Mouse (Mus musculus): ENCODE results near the gene Tmem198.
A peak's percentile ranks its signal among the peaks of the same experiment; 100 is the strongest.

Tmem198 gene

DNA sequence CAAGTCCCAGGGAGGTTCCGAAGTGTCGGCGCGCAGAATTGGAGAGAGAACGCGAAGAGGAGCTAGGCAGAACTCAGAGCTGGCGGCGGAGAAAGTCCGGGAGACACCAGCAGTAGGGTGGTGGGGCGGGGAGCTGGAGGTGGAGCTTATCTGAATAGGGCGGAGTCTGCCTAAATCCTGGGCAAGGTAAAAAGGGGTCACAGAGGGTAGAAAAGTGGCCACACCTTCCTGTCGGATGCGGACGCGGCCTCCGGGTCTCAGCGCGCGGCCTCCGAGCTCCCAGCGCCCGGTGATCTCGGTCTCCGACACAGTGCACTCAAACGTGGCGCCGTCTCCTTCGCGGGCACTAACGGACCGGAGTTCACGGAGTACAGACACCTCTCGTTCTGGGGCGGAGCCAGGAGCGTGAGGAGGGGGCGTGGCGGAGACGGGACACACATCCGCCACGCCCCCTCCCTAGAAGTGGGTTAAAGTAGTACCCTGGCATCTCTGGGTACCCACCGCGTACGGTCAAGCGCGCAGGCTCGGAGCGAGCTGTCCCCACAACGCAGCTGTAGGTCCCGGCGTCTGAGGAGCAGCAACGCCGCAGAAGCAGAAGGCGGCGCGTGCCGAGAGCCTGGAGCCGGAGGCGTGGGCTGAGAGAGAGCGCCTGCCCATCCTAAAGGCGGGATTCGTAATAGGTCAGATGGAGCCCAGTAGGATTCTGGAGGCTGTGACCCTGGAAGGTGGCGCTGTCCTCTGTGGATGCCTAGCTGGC is 8.3 kb downstream of the Tmem198 start:
- peak; percentile 70 to 74 for DNase-seq (ENCODE audit: low spot score in 2 of 2)

DNA sequence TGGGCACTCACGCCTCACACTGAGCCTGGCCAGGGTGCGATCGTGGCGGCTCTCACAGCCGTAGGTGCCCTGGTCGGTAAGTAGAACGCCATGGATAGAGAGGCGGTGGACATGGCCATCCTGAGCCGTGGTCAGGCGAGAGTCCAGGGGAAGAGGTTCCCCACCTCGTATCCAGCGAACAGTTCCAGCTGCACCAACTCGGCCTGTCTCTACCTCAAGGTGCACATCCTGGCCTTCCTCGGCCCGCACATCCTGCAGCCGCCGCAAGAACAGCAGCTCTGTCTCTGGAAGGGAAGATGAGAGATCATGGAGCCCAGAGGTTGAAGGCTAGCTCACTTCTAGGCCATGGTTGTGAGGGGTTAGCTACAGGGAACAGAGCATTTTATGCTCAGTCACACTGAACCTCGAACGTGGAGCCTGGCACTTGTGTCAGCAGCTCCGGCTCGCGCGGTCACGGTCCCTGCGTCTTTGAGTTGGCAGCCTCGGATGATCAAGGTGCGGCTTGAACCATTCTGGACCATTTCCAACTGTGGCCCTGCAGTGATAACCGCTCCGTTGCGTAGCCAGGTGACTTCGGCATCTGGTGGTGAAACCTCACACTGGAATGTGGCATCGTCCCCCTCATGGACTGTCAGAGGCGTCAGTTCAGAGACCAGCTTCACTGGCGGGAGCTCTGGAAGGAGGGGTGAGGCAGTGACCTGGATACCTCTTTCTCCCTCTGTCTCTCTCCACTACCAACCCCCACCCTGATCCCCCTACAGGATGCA is 11.6 kb downstream of the Tmem198 start:
- DNase-seq (ENCODE audit: low spot score in 2 of 2) = no peak

DNA sequence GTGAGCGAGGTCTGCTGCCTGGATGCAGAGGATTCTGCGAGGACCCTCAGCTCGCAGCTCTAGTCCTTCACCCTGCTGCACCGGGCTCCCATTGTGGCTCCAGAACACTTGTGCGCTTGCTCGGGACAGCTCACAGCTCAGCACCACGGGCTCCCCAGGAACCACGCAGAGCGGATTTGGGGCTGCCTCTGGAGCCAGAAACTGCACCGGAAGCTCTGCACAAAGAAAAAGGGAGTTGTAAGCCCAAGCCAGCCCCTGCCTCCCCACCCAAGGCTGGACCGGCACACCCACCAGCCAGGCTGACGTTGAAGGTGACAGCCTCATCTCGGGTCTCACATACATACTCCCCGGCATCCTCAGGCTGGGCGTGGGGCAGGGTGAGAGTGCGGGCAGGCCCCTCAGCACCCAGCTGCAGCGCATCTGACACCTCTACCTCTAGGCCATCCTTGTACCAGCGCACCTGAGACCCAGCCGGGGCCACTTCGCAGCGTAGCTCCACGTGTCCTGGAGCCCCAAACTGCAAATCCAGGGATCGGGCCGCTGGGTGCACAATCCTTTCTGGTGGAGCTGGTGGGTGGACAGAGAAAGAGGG is 13.3 kb downstream of the Tmem198 start:
- DNase-seq (ENCODE audit: low spot score in 2 of 2) = no peak

DNA sequence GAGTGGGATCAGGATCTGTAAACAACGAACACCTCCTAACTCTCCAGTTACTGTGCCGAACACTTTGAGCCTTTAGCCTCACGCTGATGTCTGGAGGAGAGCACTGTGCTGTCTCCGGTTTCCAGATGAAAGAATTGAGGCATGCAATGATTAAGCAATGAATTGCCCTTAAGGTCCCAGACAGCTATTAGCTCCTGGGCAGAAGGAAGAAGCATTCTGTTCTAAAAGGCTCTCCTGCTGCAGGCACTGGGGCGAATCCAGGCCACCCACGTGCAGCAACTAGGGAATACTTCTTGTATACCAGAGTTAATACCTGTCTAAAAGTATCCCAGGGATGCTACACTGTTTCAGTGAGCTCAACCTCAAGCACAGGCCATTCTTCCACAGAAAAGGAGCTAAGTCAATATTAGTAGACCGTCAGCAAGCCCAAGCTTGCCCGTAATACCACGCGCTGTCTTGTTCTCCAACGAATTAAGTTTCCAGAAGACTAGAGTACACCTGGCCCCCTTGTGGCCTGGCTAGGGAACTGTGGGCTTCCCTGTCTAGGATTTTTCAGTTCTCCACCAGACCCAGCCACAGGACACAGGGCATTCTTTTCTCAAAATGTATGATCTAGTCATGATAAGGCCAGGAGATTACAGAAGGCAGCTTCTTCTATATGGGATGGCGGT is 15.7 kb downstream of the Tmem198 start:
- peak in 1 of 2 experiments; percentile 54 for DNase-seq (ENCODE audit: low spot score in 2 of 2)

DNA sequence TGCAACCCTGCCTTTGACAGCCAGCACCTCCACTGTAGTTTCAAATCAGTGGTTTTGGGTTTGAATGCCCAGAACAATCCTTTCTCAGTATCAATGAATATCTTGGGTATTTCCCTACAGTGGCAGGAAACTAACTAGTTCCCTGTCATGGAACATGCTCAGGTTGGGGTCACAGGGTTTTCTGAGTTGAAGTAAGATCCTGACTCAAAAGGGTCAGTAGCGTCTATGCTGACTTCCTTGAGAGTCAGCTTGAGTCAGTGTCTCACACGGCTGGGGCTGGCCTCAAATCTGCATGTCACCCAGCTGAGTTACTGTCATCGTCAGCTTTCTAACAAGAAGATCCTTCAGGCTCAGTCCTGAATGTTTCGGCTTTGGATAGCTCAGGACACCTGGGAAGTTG is 19.6 kb downstream of the Tmem198 start:
- no peak for DNase-seq (ENCODE audit: low spot score in 2 of 2)

DNA sequence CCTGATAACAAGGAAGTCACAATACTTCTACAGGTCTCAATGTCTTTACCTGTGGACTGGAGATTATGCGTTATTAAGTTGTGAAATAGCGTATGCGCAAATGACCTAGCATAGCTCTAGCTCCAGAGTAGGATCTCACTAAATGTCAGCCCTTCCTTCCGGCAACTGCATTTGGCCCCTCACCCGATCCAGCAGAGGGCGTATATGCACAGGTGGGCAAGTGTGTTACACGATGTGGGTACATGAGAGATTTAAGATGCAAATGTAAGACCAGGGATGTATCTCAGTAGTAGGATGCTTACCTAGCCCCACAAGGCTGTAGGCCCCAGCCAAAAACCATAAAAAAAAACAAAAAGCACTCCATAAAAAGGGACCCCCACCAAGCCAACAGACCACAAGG is 20.1 kb downstream of the Tmem198 start:
- DNase-seq (ENCODE audit: low spot score in 2 of 2) = no peak

DNA sequence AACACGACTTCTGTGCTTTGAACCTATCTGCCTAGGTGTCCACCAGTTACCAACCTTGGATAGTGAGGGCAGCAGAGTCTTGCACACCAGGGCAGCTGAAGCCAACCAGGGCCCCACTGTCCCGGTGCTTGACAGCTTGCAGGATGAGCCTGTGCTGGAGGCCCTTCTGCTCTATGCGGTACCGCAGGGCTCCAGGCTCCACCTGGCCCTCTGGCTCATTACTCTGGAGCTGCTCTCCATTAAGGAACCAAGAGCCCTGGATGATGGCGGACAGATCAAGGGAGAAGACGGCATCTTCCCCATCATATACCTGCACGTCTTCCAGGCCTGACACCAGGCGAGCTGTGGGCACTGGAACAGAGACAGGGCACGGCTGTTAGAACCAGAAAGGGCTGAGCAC is 22.6 kb downstream of the Tmem198 start:
- no peak for DNase-seq (ENCODE audit: low spot score in 2 of 2)

DNA sequence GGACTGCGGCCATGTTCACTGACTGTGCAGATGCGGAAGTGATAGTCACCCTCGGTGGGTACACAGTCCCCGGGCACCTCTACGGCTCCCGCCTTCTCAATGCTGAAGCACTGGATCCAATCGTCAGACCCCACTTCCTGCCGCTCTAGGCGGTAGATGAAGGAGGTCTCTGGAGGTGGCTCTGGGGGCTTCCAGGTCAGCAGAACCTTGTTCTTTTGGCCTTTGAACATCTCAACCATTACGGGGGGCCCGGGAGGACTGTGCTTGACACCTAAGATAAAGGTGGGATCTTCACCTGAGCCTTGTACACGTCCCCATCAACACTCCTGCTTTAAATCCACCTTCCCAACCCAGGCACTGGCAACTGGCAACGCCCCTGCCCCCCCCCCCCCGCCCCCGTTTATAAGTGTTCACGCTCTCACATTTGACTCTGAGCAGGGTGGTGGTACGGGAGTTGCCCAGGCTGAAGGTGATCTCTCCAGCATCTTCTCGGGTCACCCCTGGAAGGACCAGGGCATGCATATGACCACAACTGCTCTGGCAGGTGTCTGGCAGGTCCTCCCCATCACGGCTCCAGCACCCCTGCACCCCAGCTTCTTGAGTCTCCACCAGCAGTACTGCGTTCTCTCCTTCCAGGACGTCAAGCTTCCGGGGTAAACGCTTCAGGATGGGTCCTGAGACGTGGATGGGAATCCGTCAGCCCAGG is 23.8 kb downstream of the Tmem198 start:
- no peak for DNase-seq (ENCODE audit: low spot score in 2 of 2)

DNA sequence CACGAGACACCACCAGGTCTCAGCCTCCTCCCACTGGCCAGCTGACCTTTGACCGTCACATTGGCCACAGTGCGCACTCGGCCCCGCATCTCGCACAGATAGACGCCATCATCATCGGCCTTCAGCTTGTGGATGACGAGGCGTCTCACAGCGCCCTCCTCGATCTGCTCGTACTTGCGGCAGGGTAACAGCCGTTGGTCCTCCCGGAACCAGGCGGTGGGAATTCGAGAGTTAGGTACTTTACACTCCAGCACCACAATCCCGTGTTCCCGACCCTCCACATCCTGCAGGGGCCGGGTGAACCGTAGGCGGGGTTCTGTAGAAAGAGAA is 24.3 kb downstream of the Tmem198 start:
- no peak for DNase-seq (ENCODE audit: low spot score in 2 of 2)

DNA sequence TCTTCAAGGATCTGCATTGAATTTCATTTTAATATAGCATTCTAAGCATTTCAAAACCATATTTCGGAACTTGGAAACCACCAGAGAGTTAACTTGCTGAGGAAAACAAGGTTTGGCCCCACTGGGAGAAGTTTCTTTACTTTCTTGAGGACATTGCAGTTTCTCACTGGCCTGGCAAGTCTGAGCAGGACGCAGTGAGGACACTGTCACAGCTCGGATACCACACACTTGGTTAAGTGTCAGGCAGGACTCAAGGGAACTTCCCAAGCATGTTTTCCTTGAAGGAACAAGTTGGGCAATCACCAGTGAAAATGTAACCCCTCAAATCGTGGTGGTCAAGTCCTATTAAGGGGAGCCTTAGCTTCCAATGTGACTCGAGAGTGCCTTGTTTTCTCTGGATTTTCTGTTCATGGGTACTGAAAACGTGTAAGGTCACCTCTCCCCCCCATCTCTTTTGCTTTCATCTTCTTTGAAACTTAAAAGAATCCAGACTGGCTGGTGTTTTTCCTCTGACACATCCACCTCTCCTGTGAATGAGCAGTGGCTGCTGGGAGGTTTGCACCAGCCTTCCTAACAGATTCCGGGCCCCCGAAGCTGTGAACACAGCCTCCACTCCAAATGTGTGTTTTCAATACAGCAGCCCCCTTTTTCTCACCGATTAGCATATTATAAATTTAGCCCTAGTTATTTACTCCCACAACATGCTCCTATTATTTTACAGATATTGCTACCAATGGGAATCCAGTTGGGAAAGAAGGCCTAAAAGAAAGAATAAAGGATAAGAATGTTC is 25.1 kb downstream of the Tmem198 start:
- peak; percentile 60 to 70 for DNase-seq (ENCODE audit: low spot score in 2 of 2)

DNA sequence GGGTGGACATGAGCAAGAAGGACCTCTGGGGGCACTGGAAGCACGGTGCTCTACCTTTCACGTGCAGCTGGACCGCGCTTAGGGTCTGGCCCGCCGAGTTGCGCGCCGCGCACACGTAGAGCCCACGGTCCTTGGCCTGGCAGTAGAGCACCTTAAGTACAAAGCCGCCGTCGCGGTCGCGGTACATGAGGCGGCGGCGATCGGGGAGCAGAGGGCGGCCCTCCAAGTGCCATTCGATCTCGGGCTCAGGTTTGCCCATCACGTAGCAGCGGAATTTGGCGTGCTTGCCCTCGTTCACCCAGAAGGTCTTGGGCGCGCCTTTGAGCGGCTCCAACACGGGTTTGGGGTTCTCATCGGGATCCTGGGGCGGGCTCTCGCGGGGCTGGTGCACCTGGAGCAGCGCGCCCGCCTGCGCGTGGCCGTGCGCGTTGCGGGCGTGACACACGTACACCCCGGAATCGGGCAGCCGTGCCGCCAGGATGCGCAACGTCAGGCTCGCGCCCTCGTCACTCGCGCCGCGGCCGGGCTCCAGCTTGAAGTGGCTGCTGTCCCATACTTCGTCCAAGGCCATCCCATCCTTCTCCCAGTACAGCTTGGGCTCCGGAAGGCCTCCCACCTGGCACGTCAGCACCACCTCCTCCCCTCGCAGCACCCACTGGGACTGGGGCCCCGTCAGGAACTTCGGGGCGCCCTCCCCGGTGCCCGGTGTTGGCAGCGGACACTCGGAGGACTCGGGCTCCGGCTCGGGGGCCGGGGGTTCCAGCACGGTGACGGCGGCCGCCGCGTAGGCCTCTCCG is 26.0 kb downstream of the Tmem198 start:
- DNase-seq (ENCODE audit: low spot score in 2 of 2) = peak; percentile 82 to 87

DNA sequence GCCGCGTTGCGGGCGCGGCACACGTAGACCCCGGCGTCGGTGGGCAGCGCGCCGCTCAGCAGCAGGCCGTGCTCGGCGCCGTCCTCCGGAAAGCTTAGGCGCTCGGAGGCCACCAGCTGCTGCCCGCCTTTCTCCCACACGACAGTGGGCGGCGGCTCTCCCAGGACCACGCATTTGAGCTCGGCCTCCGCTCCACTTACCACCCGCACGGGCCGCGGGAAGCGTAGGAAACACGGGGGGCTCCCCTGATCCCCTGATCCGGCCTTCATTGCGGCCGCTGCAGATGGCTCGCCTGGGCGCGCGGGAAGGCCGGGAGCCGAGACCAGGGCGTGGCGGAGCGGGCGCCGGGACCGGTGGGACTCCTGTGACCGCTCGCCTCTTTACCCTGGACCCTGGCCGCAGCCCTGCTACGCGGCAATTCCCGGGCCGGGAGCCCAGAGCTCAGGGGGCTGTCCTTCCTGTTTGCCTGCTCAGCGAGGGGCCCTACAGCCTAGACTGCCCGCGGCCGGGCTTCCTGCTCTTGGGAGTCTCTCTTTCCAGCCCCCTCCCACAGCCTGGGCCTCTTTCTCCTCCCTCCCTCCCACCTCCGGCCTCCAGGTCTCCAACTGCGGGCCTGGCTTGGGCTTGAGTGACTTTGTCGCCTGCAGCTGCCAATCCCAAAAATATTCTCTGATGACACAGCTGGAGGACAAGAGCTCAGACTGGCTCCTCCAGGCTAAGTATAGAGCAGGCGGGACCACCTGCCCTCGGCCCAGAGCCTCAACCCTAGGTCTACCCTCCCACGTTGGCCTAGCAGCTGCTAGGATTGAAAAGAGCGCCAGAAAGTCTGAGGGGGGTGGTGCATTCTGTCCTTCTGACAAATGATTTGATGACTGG is 26.9 kb downstream of the Tmem198 start, which contains the start of gene Obsl1:
Obsl1 (minus strand) TSS at position 497 of the 876 bp plus-strand sequence.
- peak in 1 of 2 experiments; percentile 40 for DNase-seq (ENCODE audit: low spot score in 2 of 2)

DNA sequence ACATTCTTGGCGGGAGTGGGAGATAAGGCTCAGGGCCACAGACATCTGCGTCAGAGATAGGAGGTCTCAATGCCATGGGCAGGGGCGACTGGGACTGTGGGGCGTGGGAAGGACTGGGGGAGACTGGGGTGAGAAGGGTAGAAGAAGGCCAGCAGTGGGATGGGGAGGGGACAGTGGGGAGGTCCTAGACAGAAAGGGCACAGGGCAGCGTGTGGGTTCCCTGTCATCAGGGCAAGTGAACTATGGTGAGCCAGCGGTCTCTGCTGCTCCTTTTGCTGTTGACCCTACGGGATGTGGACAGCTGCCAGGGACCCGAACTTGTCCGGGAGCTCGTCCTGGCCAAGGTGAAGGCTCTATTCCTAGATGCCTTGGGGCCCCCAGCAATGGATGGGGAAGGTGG is 27.7 kb downstream of the Tmem198 start, which contains the start of gene Inha:
Inha (plus strand) TSS at position 72 of the 400 bp plus-strand sequence.
- no peak for DNase-seq (ENCODE audit: low spot score in 2 of 2)

DNA sequence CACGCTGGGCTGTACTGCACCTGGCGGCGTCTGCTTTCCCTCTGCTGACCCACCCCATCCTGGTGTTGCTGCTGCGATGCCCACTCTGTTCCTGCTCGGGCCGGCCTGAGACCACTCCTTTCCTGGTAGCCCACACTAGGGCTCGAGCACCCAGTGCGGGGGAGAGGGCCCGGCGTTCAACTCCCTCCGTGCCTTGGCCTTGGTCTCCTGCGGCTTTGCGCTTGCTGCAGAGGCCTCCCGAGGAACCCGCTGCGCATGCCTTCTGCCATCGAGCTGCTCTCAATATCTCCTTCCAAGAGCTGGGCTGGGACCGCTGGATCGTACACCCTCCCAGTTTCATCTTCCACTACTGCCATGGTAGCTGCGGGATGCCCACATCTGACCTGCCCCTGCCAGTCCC is 30.3 kb downstream of the Tmem198 start:
- no peak for DNase-seq (ENCODE audit: low spot score in 2 of 2)

DNA sequence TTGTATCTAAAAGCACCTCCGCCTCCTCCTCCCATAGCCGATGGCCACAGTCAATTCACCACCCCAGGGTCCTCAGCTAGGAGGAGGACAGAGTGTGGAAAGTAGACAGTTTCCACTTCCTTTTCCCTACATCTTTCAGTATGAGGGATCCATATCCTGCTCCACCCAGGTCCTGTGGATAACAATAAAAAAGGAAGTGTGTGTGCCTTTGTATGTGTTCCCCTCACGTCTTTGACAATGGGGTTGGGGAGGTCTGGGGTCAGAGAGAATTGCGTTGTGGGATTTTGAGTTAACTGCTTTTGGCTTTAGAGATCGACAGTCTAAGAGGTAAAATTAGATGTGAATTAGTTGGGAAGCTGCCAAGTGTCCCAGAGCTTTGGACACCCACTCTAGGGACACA is 30.8 kb downstream of the Tmem198 start:
- no peak for DNase-seq (ENCODE audit: low spot score in 2 of 2)

DNA sequence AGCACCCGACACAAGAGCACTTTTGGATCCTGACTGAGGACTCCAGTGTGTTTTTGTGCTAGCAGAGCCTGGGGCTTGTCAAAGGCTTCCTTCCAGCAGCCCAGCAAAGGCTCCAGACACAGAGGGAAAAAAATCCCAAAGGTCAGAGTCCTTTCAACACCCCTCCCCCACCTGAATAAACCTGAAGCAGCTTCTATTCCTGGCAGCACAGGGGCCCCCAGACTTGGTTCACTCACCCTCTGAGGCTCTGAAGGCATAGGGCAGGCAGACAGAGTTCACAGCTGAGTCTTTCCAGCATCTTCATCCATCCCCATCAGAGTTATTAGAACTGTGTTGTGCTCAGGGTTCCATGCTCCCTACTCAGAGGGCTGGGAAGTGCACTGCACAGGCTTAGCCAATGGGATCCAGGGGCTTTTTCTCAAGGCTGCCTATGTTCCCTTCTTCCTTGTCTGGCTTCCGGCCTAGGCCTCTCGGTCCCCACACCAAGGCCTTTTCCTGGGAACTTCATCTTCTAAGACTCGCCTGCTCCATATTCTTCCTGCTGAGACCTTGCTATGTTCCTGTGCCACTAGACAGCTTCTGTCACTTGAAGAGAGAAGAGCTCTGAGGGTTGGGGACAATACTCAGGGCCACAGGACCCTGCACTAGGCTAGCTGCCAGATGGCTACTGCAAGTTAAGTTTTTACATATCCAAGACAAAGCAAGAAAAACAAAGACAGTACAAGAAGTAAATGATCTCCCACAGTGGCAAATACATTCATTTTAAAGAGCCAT is 32.3 kb downstream of the Tmem198 start:
- DNase-seq (ENCODE audit: low spot score in 2 of 2) = no peak

DNA sequence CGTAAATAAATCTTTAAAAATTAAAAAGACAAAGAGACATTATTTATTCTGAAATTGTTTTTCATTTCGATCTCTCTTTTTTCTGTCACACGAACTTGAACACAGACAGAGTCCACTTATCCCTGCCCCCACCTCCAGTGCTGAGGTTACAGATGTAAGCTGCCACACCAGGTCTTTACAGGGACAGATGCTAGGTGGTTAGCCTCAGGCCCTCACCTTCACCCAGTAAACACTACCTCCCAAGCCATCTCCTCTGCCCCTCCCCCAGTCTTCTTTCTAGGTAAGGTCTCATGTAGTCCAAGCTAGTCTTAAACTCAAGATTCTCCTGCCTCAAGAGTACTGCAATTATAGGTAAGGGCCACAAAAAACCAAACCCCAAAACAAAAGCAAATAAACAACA is 33.2 kb downstream of the Tmem198 start:
- no peak for DNase-seq (ENCODE audit: low spot score in 2 of 2)

DNA sequence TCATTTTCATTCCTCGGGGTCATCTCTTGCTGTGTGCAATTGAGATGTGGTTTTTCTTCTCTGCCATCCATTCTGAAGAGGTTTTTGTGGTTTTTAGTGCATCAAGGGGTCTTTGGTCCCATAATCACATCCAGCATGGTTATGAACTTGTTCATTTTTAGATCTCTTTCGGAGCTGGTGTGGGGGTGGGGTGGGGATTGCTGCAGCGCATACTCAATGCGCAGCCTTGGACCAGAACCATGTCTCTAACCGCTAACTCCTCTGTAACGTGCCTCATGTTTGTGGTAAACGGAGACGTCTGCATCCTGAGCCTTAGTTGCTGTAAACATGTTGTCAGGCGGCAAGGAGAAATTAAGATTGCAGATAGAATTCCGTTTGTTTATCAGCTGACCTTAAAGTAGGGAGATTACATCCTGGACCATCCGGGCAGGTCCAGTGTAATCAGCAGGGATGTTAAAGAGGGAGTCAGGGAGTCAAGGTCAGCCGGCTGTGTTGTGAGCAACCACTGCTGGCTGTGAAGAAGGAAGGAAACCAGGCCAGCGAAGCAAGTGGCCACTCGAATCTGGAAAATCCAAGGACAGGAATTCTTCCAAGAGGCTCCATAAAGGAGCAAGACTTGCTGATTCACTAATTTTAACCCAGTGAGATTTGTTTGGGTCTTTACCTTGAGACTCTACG is 37.5 kb downstream of the Tmem198 start:
- no peak for DNase-seq (ENCODE audit: low spot score in 2 of 2)
